Mouse (Mus musculus): ENCODE measurements around the gene Kcnq5. TPM values are rescaled to one million over a fixed set of nuclear protein-coding genes. Genes with fewer than 3 reads are reported as not detected.

Kcnq5 gene
- polyA plus RNA-seq, 1 experiment = 0.87 TPM

- Histone ChIP-seq H3K4me3 (ENCODE audit: low read depth, low read length) (no peak overlapping the region), H3K36me3 (ENCODE audit: control insufficient read depth, insufficient read depth, low read length, poor library complexity, severe bottlenecking) (no peaks in the 10 kb centered on the region), H3K27me3 (ENCODE audit: control insufficient read depth, insufficient read depth, low read length, poor library complexity, severe bottlenecking) (peaks cover 11% of the 10 kb centered on the region), H3K4me1 (ENCODE audit: control insufficient read depth, insufficient read depth, low read length) (no peaks in the 10 kb centered on the region), H3K9ac (ENCODE audit: low read depth, poor library complexity, severe bottlenecking) (no peak overlapping the region), H3K27ac (ENCODE audit: insufficient read depth, low read length) (no peak overlapping the region), H3K9me3 (replicated peaks; ENCODE audit: control insufficient read depth, insufficient read depth, low read length, poor library complexity, severe bottlenecking) (no peaks in the 10 kb centered on the region)
- no peak for TF ChIP-seq CTCF (IDR thresholded peaks at IDR 0.05; ENCODE audit: low read depth, low read length)
- TF ChIP-seq EP300 (IDR thresholded peaks at IDR 0.05; ENCODE audit: insufficient read depth, low read depth, low read length) = no peak
- no peak for TF ChIP-seq POLR2A (IDR thresholded peaks at IDR 0.05; ENCODE audit: insufficient read depth, low read length)
Observed at GRCm38 (mm10) chr1:21962896-21963864, 1.4 kb upstream of the Kcnq5 start.

GRCm38 (mm10) chr1:21962083-21962471 is 335 bp upstream of the Kcnq5 start:
- no peaks in the 10 kb centered on the region for H3K9me3 ChIP-seq (replicated peaks; ENCODE audit: control insufficient read depth, insufficient read depth, low read length, poor library complexity, severe bottlenecking)
- no peaks in the 10 kb centered on the region for H3K36me3 ChIP-seq (ENCODE audit: control insufficient read depth, insufficient read depth, low read length, poor library complexity, severe bottlenecking)
- peak overlapping the region; percentile 93 for H3K4me3 ChIP-seq (ENCODE audit: low read depth, low read length)
- H3K27me3 ChIP-seq (ENCODE audit: control insufficient read depth, insufficient read depth, low read length, poor library complexity, severe bottlenecking) = peaks cover 11% of the 10 kb centered on the region
- H3K9ac ChIP-seq (ENCODE audit: low read depth, poor library complexity, severe bottlenecking) = peak overlapping the region; percentile 87
- H3K27ac ChIP-seq (ENCODE audit: insufficient read depth, low read length) = no peak overlapping the region
- H3K4me1 ChIP-seq (ENCODE audit: control insufficient read depth, insufficient read depth, low read length) = no peaks in the 10 kb centered on the region
- TF ChIP-seq EP300 (IDR thresholded peaks at IDR 0.05; ENCODE audit: insufficient read depth, low read depth, low read length) = no peak
- no peak for TF ChIP-seq CTCF (IDR thresholded peaks at IDR 0.05; ENCODE audit: low read depth, low read length)
- TF ChIP-seq POLR2A (IDR thresholded peaks at IDR 0.05; ENCODE audit: insufficient read depth, low read length) = no peak

GRCm38 (mm10) chr1:21960421-21961250 is 1.1 kb downstream of the Kcnq5 start:
- Histone ChIP-seq H3K27ac (ENCODE audit: insufficient read depth, low read length) (no peak overlapping the region), H3K36me3 (ENCODE audit: control insufficient read depth, insufficient read depth, low read length, poor library complexity, severe bottlenecking) (no peaks in the 10 kb centered on the region), H3K9ac (ENCODE audit: low read depth, poor library complexity, severe bottlenecking) (peak overlapping the region; percentile 87), H3K27me3 (ENCODE audit: control insufficient read depth, insufficient read depth, low read length, poor library complexity, severe bottlenecking) (peaks cover 11% of the 10 kb centered on the region), H3K4me3 (ENCODE audit: low read depth, low read length) (peak overlapping the region; percentile 93), H3K9me3 (replicated peaks; ENCODE audit: control insufficient read depth, insufficient read depth, low read length, poor library complexity, severe bottlenecking) (no peaks in the 10 kb centered on the region), H3K4me1 (ENCODE audit: control insufficient read depth, insufficient read depth, low read length) (no peaks in the 10 kb centered on the region)
- no peak for TF ChIP-seq CTCF (IDR thresholded peaks at IDR 0.05; ENCODE audit: low read depth, low read length)
- TF ChIP-seq EP300 (IDR thresholded peaks at IDR 0.05; ENCODE audit: insufficient read depth, low read depth, low read length) = no peak
- no peak for TF ChIP-seq POLR2A (IDR thresholded peaks at IDR 0.05; ENCODE audit: insufficient read depth, low read length)

GRCm38 (mm10) chr1:21959648-21960285 is 2.0 kb downstream of the Kcnq5 start:
- H3K4me1 ChIP-seq (ENCODE audit: control insufficient read depth, insufficient read depth, low read length) = no peaks in the 10 kb centered on the region
- no peak overlapping the region for H3K9ac ChIP-seq (ENCODE audit: low read depth, poor library complexity, severe bottlenecking)
- peaks cover 11% of the 10 kb centered on the region for H3K27me3 ChIP-seq (ENCODE audit: control insufficient read depth, insufficient read depth, low read length, poor library complexity, severe bottlenecking)
- no peak overlapping the region for H3K4me3 ChIP-seq (ENCODE audit: low read depth, low read length)
- no peaks in the 10 kb centered on the region for H3K36me3 ChIP-seq (ENCODE audit: control insufficient read depth, insufficient read depth, low read length, poor library complexity, severe bottlenecking)
- no peak overlapping the region for H3K27ac ChIP-seq (ENCODE audit: insufficient read depth, low read length)
- TF ChIP-seq CTCF (IDR thresholded peaks at IDR 0.05; ENCODE audit: low read depth, low read length) (no peak), EP300 (IDR thresholded peaks at IDR 0.05; ENCODE audit: insufficient read depth, low read depth, low read length) (no peak), POLR2A (IDR thresholded peaks at IDR 0.05; ENCODE audit: insufficient read depth, low read length) (no peak)
- no peaks in the 10 kb centered on the region for H3K9me3 ChIP-seq (replicated peaks; ENCODE audit: control insufficient read depth, insufficient read depth, low read length, poor library complexity, severe bottlenecking)

- TF ChIP-seq EP300 (IDR thresholded peaks at IDR 0.05; ENCODE audit: insufficient read depth, low read depth, low read length) = no peak
- TF ChIP-seq POLR2A (IDR thresholded peaks at IDR 0.05; ENCODE audit: insufficient read depth, low read length) = no peak
- TF ChIP-seq CTCF (IDR thresholded peaks at IDR 0.05; ENCODE audit: low read depth, low read length) = no peak
- H3K9ac ChIP-seq (ENCODE audit: low read depth, poor library complexity, severe bottlenecking) = no peak overlapping the region
- no peaks in the 10 kb centered on the region for H3K9me3 ChIP-seq (replicated peaks; ENCODE audit: control insufficient read depth, insufficient read depth, low read length, poor library complexity, severe bottlenecking)
- no peaks in the 10 kb centered on the region for H3K4me1 ChIP-seq (ENCODE audit: control insufficient read depth, insufficient read depth, low read length)
- no peak overlapping the region for H3K27ac ChIP-seq (ENCODE audit: insufficient read depth, low read length)
- no peaks in the 10 kb centered on the region for H3K36me3 ChIP-seq (ENCODE audit: control insufficient read depth, insufficient read depth, low read length, poor library complexity, severe bottlenecking)
- no peak overlapping the region for H3K4me3 ChIP-seq (ENCODE audit: low read depth, low read length)
- H3K27me3 ChIP-seq (ENCODE audit: control insufficient read depth, insufficient read depth, low read length, poor library complexity, severe bottlenecking) = peaks cover 11% of the 10 kb centered on the region
Observed at GRCm38 (mm10) chr1:21958013-21958412, 3.7 kb downstream of the Kcnq5 start.

Data from ES-Bruce4 (cell line).